Mouse (Mus musculus) olfactory bulb, adult 2 months (tissue): ENCODE data around the gene Fkbp15.

Source experiments
- CTCF ChIP-seq: fragments of 200-500 bp; IDR thresholded peaks from 2 replicates; pipeline ENCODE4 v1.5.1; 2012; ENCODE audit warnings: low read depth, mild to moderate bottlenecking, low read length, moderate library complexity; ENCODE audit not compliant: insufficient read depth
- POLR2A ChIP-seq: fragments of 200-500 bp; IDR thresholded peaks from 2 replicates; pipeline ENCODE4 v1.6.1; 2012; ENCODE audit warnings: mild to moderate bottlenecking, low read depth, low read length, moderate library complexity; ENCODE audit not compliant: insufficient read depth

DNA sequence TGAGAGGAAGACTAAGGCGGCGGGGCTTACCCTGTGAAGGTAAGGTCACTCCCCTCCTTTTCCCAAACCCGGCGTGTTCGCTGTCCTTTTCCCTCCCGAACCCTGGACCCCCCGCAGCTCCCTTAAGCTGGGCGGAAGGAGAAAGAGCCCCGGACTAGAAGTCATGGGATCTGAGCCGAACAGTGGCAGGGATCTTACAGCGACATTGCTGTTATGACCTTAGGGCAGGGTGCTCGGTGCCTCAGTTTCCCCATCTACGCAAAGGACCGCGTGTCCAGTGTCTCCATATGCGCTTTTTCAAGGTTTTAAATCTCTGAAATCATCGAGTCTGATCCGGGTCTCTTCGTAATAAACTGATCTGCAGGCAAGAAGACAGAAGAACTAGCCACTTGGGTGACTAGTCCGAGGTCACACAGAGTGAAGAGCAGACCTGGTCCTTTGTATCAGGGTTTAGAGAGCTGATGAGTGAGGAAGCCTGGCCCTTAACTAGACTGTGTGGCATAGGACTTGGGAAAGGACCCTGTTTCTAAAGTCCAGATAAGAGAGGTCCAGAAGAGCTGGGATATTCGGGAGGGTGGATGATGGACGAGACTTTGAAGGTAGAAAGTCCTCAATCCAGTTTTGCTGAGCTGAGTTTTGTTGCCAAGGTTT is 582 bp upstream of the Fkbp15 start:
- TF ChIP-seq CTCF = no peak
- TF ChIP-seq POLR2A = no peak
